Mouse (Mus musculus) olfactory bulb, adult 2 months (tissue): ENCODE measurements at regions not wholly inside any gene's neighbourhood (a gene's known extent, or its start where the extent isn't known, plus 50 kb on each side); places are given as distances from the start of the nearest gene placed in this dataset.

ENCODE experiments used
- CTCF ChIP-seq: fragments of 200-500 bp; IDR thresholded peaks from 2 replicates; pipeline ENCODE4 v1.5.1; 2012; ENCODE audit warnings: low read depth, mild to moderate bottlenecking, low read length, moderate library complexity; ENCODE audit not compliant: insufficient read depth
- POLR2A ChIP-seq: fragments of 200-500 bp; IDR thresholded peaks from 2 replicates; pipeline ENCODE4 v1.6.1; 2012; ENCODE audit warnings: mild to moderate bottlenecking, low read depth, low read length, moderate library complexity; ENCODE audit not compliant: insufficient read depth

DNA sequence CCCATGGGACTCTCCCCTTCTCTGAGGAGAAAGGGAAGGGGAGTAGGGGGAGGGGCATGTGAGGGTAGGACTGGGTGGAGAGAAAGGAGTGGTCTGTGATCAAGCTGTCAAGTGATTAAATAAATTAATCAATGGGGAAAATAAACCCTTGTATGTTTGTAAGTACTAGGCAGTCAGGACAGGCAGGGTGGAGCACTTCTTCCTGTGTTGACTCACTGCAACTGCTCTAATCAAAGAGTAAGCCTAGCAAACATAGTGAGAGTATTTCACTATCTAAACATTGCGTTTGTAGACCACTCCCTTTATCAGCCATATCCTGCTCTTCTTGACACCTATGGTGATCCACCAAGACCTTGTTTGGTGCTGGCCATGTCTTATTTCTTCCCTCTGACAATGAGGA lies 82.8 kb upstream of the Tnr start:
- TF ChIP-seq CTCF (no peak), POLR2A (no peak)
